Mouse (Mus musculus): ENCODE results near the gene Gse1.

GRCm38 (mm10) chr8:120276051-120276890, 48.0 kb downstream of the Gse1 start:
- TF ChIP-seq CTCF (conservative IDR thresholded peaks at IDR 0.05; ENCODE audit: insufficient read depth, insufficient read length, low read depth, low read length) (no peak), POLR2A (IDR thresholded peaks at IDR 0.05; ENCODE audit: low read depth, low read length) (no peak)

Data from kidney, adult 2 months (tissue).